Mouse (Mus musculus) retina, embryonic 14.5 days (tissue): Measurements from ENCODE around the gene Enah.

Experiments used
- DNase-seq: peaks from one replicate; pipeline ENCODE4 v3.0.0-alpha.2; 2015; ENCODE audit warnings: low spot score

Enah gene

DNA sequence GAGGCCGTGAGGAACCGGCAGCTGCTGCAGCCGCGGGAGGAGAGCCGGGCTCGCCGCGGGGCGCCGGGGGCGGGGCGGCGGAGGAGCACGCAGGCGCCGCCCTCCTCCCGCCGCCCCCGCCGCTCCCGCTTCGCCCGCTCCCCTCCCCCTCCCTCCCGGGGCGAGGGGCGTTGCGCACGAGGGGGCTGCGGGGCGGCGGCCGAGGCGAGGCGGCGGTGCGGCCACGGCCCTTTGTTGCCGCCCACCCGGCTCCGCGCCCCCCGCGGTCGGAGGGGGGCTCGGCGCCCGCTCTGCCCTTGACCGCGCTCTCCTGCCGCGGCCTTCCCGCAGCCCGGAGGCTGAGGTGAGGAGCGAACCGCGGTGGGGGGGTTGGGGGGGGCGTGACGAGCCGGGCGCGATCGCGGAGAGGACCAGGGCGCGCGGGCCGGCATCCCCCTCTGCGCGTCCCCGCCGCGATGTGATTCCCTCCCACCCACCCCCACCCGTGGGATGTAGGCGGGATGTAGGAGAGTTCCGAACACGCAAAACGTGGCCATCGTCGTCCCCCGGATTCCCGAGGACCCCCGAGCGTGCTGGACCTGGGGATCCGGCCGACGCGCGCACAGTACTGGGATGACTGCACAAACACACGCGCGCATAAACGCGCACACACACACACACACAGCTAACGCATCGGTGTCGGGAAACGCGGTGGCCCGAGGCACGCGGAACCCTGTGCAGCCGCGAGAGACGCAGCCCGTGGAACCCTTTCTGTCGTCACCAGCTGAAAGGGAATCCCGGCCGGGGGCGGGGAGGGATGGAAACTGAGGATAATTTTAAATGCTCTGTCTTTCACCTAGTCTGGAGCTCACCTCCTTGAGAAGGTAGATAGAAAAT, at the start of gene Enah:
Gene Enah (minus strand): TSS at position 65 of the 876 bp plus-strand sequence.
- DNase-seq = peak; percentile 80

DNA sequence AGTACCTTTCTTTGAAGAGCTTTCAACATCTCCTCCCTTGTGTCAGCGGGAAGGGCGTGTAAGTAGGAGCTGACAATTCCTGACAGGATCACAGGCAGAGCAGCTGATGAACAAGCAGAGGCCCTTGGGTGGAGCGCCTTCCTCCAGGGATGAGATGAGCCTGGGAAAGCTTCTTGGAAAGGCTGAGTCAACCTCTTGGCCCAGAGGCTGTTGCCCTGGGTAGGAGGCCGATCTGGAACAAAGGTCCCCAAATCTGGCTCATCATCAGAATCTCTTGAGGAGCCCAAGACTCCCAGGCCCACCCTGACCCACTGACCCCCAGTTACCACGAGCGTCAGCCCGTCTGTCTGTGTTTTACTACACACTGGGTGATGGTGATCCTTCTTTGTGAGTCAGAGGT, 48.3 kb upstream of the Enah start:
- DNase-seq = no peak

GRCm38 (mm10) chr1:182066527-182067465, 47.0 kb upstream of the Enah start:
- DNase-seq = no peak

DNA sequence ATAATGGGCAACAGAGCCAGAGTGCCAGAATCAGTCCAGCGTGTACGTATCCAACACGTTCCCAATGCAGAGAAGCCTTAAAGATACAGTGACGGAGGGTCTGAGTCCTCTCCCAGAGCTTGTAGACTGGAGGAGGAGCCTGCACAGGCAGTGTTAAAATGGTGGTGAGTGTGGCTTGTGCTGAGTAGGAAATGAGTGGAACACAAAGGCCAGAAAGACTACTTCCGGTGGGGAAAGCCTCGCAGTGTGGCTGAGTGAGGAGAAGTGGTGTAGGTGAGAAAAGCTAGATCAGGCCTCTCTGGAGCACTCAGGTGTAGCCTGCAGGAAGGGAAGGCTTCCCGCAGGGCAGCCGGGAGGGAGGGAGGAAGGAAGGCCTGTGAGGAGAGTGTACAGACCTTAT, 43.9 kb upstream of the Enah start:
- DNase-seq = no peak

DNA sequence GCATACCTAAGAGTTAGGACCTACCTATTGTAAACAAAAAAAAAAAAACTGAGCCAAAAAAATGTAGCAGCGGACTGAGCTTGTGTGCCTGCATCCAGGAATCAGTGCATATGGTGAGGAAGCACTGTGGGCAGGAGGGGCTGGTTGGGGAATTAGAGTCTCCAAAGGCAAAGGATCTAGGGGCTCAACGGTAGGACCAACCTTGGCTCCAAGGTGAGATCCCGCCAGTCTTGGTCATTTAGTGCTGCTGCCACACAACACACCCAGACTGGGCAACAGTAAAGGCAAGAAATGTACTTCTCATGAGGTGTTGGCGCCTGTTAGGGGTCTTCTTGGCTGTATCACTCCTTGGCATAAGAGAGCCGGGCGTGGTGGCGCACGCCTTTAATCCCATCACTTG, 43.0 kb upstream of the Enah start:
- no peak for DNase-seq

- no peak for DNase-seq
Observed at GRCm38 (mm10) chr1:182061203-182061602, 41.4 kb upstream of the Enah start.

- DNase-seq = no peak
Observed at GRCm38 (mm10) chr1:182059806-182060205, 40.0 kb upstream of the Enah start.

DNA sequence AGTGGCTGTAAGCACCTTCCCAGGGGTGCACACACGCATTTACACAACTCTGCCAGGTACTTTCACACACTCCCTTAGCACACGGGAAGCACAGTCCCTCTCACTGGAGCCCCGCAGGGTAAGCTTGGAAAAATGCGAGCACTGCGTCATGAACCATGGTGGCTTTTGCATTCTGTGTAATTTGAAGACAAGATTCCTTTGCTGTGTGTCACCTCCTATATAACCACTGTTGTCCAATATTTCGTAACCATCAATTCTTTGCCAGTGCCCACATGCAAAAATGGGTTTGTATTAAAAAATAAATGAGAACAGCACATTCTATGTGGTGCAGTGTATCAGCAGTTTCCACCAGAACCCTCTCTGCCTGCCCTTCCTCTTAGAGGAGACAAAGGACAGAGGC, 38.2 kb upstream of the Enah start:
- no peak for DNase-seq

GRCm38 (mm10) chr1:182055122-182055521, 35.3 kb upstream of the Enah start:
- DNase-seq = no peak

DNA sequence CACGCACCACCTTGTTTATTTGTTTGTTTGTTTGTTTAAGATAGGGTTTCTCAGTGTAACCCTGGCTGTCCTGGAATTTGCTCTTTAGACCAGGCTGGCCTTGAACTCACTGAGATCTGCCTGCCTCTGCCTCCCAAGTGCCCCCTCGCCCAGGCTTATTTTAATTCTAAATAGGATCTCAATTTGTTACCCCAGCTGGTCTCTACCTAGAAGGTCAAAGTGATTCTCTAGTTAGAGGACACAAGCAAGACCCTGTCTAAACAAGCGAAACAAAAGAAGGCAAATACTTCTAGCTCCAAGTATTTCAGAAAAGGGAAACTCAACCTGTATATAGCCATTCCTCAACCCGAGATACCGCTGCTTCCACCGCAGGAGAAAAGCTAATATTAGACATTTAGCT, 34.9 kb upstream of the Enah start:
- no peak for DNase-seq

GRCm38 (mm10) chr1:182052973-182053372, 33.2 kb upstream of the Enah start:
- DNase-seq = peak; percentile 24

- no peak for DNase-seq
Observed at GRCm38 (mm10) chr1:182052385-182052784, 32.6 kb upstream of the Enah start.

- no peak for DNase-seq
Observed at GRCm38 (mm10) chr1:182049813-182050212, 30.0 kb upstream of the Enah start.

GRCm38 (mm10) chr1:182048101-182048500, 28.3 kb upstream of the Enah start:
- DNase-seq = no peak

GRCm38 (mm10) chr1:182047016-182047690, 27.4 kb upstream of the Enah start:
- DNase-seq = no peak

GRCm38 (mm10) chr1:182045208-182045607, 25.4 kb upstream of the Enah start:
- no peak for DNase-seq

DNA sequence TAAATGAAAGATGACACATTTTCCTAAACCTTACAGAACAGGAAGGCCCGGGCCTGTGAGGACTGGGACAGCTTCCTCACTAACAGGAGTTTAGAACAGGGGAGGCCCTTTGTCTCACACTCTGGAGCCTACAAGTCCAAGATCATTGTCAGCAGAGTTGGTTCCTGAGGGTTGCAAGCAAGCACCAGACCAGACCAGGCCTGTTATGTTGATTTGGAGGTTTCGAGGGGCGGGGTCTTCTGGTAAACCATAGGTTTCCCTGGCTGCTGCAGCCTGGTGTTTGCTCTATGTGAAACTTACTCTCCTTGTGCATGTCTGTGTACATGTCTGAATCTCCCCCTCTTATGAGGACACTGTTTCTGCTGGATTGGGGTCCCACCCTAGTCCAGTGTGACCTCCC, 20.7 kb upstream of the Enah start:
- no peak for DNase-seq

- no peak for DNase-seq
Observed at GRCm38 (mm10) chr1:182031757-182032156, 12.0 kb upstream of the Enah start.

DNA sequence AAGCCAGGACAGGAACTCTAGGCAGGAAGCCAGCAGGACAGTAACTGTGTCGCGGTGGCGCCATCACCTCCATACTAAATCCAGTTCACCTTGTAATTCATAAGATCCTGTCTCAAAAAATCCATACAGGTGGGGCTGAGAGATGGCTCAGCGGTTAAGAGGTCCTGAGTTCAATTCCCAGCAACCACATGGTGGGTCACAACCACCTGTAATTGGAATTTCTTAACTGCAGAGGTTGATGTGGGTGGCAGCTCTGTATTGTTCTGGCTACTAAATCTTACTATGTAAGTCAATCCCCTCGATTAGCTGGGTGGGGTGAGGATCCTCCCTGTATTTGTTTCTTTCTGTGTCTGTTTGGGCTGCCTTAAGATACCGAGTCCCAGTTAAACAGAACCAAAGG, 11.3 kb upstream of the Enah start:
- DNase-seq = no peak

DNA sequence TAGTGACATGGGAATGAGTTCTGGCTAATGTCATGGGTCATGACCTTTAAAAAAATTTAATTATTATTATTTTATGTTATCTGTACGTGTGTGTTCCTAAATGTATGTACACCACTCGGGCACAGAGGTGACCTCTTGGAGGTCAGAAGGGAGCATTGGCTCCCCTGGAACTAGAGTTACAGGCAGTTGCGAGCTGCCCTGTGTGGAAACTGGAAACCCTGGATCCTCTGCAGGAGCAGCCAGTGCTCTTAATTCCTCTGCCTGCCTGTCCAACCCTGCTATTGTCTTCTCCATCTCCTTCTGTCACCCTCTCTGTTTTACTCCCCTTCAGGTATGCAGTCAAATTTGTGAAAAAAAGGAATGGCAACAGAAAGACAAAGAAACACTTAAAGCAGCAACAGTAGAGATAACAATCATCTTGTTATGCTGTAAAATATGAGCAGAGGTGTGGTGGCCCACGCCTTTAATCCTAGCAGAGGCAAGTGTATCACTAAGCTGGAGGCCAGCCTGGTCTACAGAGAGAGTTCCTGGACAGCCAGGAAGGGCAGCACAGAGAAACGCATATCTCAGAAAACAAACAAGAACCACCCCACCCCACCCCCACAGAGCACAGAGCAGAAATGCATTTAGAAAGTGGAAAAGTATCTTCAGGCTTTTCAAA, 10.3 kb upstream of the Enah start:
- no peak for DNase-seq
